Mouse (Mus musculus) activated CD4-positive, CD25-positive, alpha-beta regulatory T cell, adult 4 months (primary cell): ENCODE results near the gene 5031439G07Rik. TPM values are rescaled to one million over a fixed set of nuclear protein-coding genes. Genes with fewer than 3 reads are reported as not detected.
A peak's percentile ranks its signal among the peaks of the same experiment; 100 is the strongest.
"Not testable (repeated sequence)": the region's sequence is repeated elsewhere in the genome, so short reads cannot be mapped to it uniquely, and the experiment has no call there.

Experiments
- ATAC-seq: one replicate; pipeline ENCODE4 v1.8.0; 2017
- polyA plus RNA-seq, 2 experiments: library from polyadenylated mRNA; unstranded; fragments of 100-300 nt; shearing (Covaris generic); gene quantifications; one replicate each; pipeline ENCODE4 v1.2.1; 2017

Gene 5031439G07Rik
- polyA plus RNA-seq, result 1 to 10 TPM; 1.2 TPM

- peak; percentile 91 for ATAC-seq
Measured at GRCm38 (mm10) chr15:84987874-84988825, at the start of gene 5031439G07Rik. Gene 5031439G07Rik (minus strand): TSS chr15:84988551.

GRCm38 (mm10) chr15:85037343-85037690, 49.0 kb upstream of the 5031439G07Rik start:
- no peak for ATAC-seq

GRCm38 (mm10) chr15:85036566-85037342, 48.4 kb upstream of the 5031439G07Rik start:
- peak; percentile 88 for ATAC-seq

GRCm38 (mm10) chr15:85033916-85034315, 45.6 kb upstream of the 5031439G07Rik start:
- ATAC-seq, result not testable (repeated sequence)

- no peak for ATAC-seq
Measured at GRCm38 (mm10) chr15:85031866-85032265, 43.5 kb upstream of the 5031439G07Rik start.

- ATAC-seq, result not testable (repeated sequence)
Measured at GRCm38 (mm10) chr15:85030643-85031042, 42.3 kb upstream of the 5031439G07Rik start.

- not testable (repeated sequence) for ATAC-seq
Measured at GRCm38 (mm10) chr15:85028648-85029047, 40.3 kb upstream of the 5031439G07Rik start, which contains the start of gene Fam118a. Gene Fam118a (plus strand): TSS chr15:85028948.

- ATAC-seq, result no peak
Measured at GRCm38 (mm10) chr15:85027740-85028139, 39.4 kb upstream of the 5031439G07Rik start.

GRCm38 (mm10) chr15:85026197-85026596, 37.8 kb upstream of the 5031439G07Rik start:
- ATAC-seq, result no peak

- no peak for ATAC-seq
Measured at GRCm38 (mm10) chr15:85022211-85022610, 33.9 kb upstream of the 5031439G07Rik start.

- no peak for ATAC-seq
Measured at GRCm38 (mm10) chr15:85016951-85017664, 28.8 kb upstream of the 5031439G07Rik start, which contains the start of gene Upk3a. Gene Upk3a (plus strand): TSS chr15:85017141.

GRCm38 (mm10) chr15:85015771-85016170, 27.4 kb upstream of the 5031439G07Rik start:
- ATAC-seq, result no peak

GRCm38 (mm10) chr15:85012662-85013054, 24.3 kb upstream of the 5031439G07Rik start:
- ATAC-seq, result no peak

- ATAC-seq, result no peak
Measured at GRCm38 (mm10) chr15:85011895-85012661, 23.7 kb upstream of the 5031439G07Rik start.

GRCm38 (mm10) chr15:85009666-85010065, 21.3 kb upstream of the 5031439G07Rik start:
- no peak for ATAC-seq

- peak; percentile 91 for ATAC-seq
Measured at GRCm38 (mm10) chr15:85000984-85001982, 12.9 kb upstream of the 5031439G07Rik start.

- ATAC-seq, result no peak
Measured at GRCm38 (mm10) chr15:84999911-85000310, 11.6 kb upstream of the 5031439G07Rik start.

- no peak for ATAC-seq
Measured at GRCm38 (mm10) chr15:84997768-84998454, 9.6 kb upstream of the 5031439G07Rik start.

GRCm38 (mm10) chr15:84995967-84996366, 7.6 kb upstream of the 5031439G07Rik start:
- no peak for ATAC-seq

- no peak for ATAC-seq
Measured at GRCm38 (mm10) chr15:84995041-84995440, 6.7 kb upstream of the 5031439G07Rik start.
